Mouse (Mus musculus): ENCODE results near the gene Snrpa1.
A peak's percentile ranks its signal among the peaks of the same experiment; 100 is the strongest.

GRCm38 (mm10) chr7:66101866-66102265 lies 43.1 kb downstream of the Snrpa1 start:
- TF ChIP-seq CTCF (IDR thresholded peaks at IDR 0.05; ENCODE audit: low read depth, low read length) (peak; percentile 11; the same call in 1 of the 2 replicates), GATA1 (IDR thresholded peaks at IDR 0.05; ENCODE audit: borderline replicate concordance, low read length) (no peak)
